Comparison of ENCODE assay signal across 8 mouse cellular contexts in genomic region chr12:110851414-110851813, GRCm38 (mm10). TPM values are rescaled to one million over a fixed set of nuclear protein-coding genes. Genes with fewer than 3 reads are reported as not detected.
DNase-seq lines count a peak whose midpoint lies in the region; ATAC-seq lines count a peak whose summit lies in the region.

No protein-coding gene starts in this region.

- H3K9me3 ChIP-seq in kidney, embryonic 14.5 days (ENCODE audit: control insufficient read depth, low read length), result no peaks in the 10 kb centered on the region
- H3K9me3 ChIP-seq in hindbrain, embryonic 15.5 days, result no peaks in the 10 kb centered on the region
- no peaks in the 10 kb centered on the region for H3K9me3 ChIP-seq in midbrain, embryonic 13.5 days

- DNase-seq in kidney, adult 18-20 months, result no peak
- DNase-seq in T-cell, adult 2 months (ENCODE audit: low spot score), result peak; percentile 27
- no peak for DNase-seq in right cerebral cortex, postnatal 14 days
- no peak for DNase-seq in gastrocnemius, adult 18-20 months (ENCODE audit: low spot score)
- no peak for DNase-seq in urinary bladder, postnatal 14 days (ENCODE audit: low spot score)

- H3K27ac ChIP-seq in kidney, embryonic 14.5 days (ENCODE audit: low read depth, low read length), result no peak overlapping the region
- no peak overlapping the region for H3K27ac ChIP-seq in hindbrain, embryonic 15.5 days (replicated peaks)
- H3K27ac ChIP-seq in midbrain, embryonic 13.5 days, result no peak overlapping the region

- H3K9ac ChIP-seq in kidney, embryonic 14.5 days (ENCODE audit: low read depth, low read length), result peak overlapping the region; percentile 94; the same call in 1 of the 2 replicates
- H3K9ac ChIP-seq in hindbrain, embryonic 15.5 days, result no peak overlapping the region
- no peak overlapping the region for H3K9ac ChIP-seq in midbrain, embryonic 13.5 days (replicated peaks)

- H3K4me3 ChIP-seq in kidney, embryonic 14.5 days (ENCODE audit: low read length), result peak overlapping the region; percentile 90; the same call in 1 of the 2 replicates
- no peak overlapping the region for H3K4me3 ChIP-seq in hindbrain, embryonic 15.5 days
- no peak overlapping the region for H3K4me3 ChIP-seq in midbrain, embryonic 13.5 days (replicated peaks)

- H3K4me1 ChIP-seq in kidney, embryonic 14.5 days (ENCODE audit: control insufficient read depth, insufficient read depth, low read length), result peaks cover 7% of the 10 kb centered on the region
- H3K4me1 ChIP-seq in hindbrain, embryonic 15.5 days (replicated peaks), result peaks cover 15% of the 10 kb centered on the region
- peaks cover 16% of the 10 kb centered on the region for H3K4me1 ChIP-seq in midbrain, embryonic 13.5 days (replicated peaks)

- no peaks in the 10 kb centered on the region; the same call in 1 of the 2 replicates for H3K27me3 ChIP-seq in kidney, embryonic 14.5 days (ENCODE audit: control insufficient read depth, insufficient read depth, low read length)
- H3K27me3 ChIP-seq in hindbrain, embryonic 15.5 days, result peaks cover 7% of the 10 kb centered on the region
- peaks cover 20% of the 10 kb centered on the region for H3K27me3 ChIP-seq in midbrain, embryonic 13.5 days

- peaks cover 14% of the 10 kb centered on the region; the same call in 1 of the 2 replicates for H3K36me3 ChIP-seq in kidney, embryonic 14.5 days (ENCODE audit: control insufficient read depth, insufficient read depth, low read length)
- H3K36me3 ChIP-seq in hindbrain, embryonic 15.5 days, result peaks cover 9% of the 10 kb centered on the region
- H3K36me3 ChIP-seq in midbrain, embryonic 13.5 days, result peaks cover 13% of the 10 kb centered on the region

- WGBS in kidney, embryonic 14.5 days, result 86% methylated on average over 12 of the region's 12 CpGs
- WGBS in hindbrain, embryonic 15.5 days, result 80% methylated on average over 12 of the region's 12 CpGs
- 82% methylated on average over 12 of the region's 12 CpGs for WGBS in midbrain, embryonic 13.5 days

- ATAC-seq in kidney, embryonic 14.5 days (ENCODE audit: low FRiP score, low TSS enrichment), result no peak
- ATAC-seq in hindbrain, embryonic 15.5 days (ENCODE audit: low FRiP score, low read depth), result no peak
- no peak for ATAC-seq in midbrain, embryonic 13.5 days

- peak overlapping the region; percentile 51; the same call in 1 of the 2 replicates for H3K4me2 ChIP-seq in kidney, embryonic 14.5 days (replicated peaks; ENCODE audit: low read depth, low read length)
- H3K4me2 ChIP-seq in hindbrain, embryonic 15.5 days, result peak overlapping the region; percentile 75
- H3K4me2 ChIP-seq in midbrain, embryonic 13.5 days (replicated peaks), result peak overlapping the region; percentile 75; the same call in 1 of the 2 replicates

RNA-seq across cellular contexts. Expression of gene Zfp839, which starts 1.4 kb away (rescaled TPM):
- 4.2 and 6.0 TPM in 2 replicates for polyA plus RNA-seq in kidney, embryonic 14.5 days (2014; fragmentation: Nextera tagmentation; extraction: Ambion mirVana)
- 4.4 and 4.8 TPM in 2 replicates for polyA plus RNA-seq in hindbrain, embryonic 15.5 days (2015; fragmentation: Nextera tagmentation; extraction: Ambion mirVana)
- polyA plus RNA-seq in midbrain, embryonic 13.5 days (2015; fragmentation: Nextera tagmentation; extraction: Ambion mirVana), result 3.9 and 4.3 TPM in 2 replicates
- 1 to 10 TPM; 6.8 to 8.0 TPM for total RNA-seq in gastrocnemius, adult 18-20 months (2021)

RNA-seq across cellular contexts. Expression of gene Mok, which starts 10.7 kb away (rescaled TPM):
- polyA plus RNA-seq in kidney, embryonic 14.5 days (2014; fragmentation: Nextera tagmentation; extraction: Ambion mirVana), result 6.8 and 9.0 TPM in 2 replicates
- polyA plus RNA-seq in hindbrain, embryonic 15.5 days (2015; fragmentation: Nextera tagmentation; extraction: Ambion mirVana), result 14.0 and 16.0 TPM in 2 replicates
- 12.1 and 12.2 TPM in 2 replicates for polyA plus RNA-seq in midbrain, embryonic 13.5 days (2015; fragmentation: Nextera tagmentation; extraction: Ambion mirVana)
- total RNA-seq in gastrocnemius, adult 18-20 months (2021), result under 1 TPM in 1 of 2 experiments, not detected in 1; 0.27 TPM

RNA-seq across cellular contexts. Expression of gene Cinp, which starts 37.5 kb away (rescaled TPM):
- polyA plus RNA-seq in kidney, embryonic 14.5 days (2014; fragmentation: Nextera tagmentation; extraction: Ambion mirVana), result 82.2 and 93.7 TPM in 2 replicates
- polyA plus RNA-seq in hindbrain, embryonic 15.5 days (2015; fragmentation: Nextera tagmentation; extraction: Ambion mirVana), result 83.6 and 85.1 TPM in 2 replicates
- polyA plus RNA-seq in midbrain, embryonic 13.5 days (2015; fragmentation: Nextera tagmentation; extraction: Ambion mirVana), result 64.7 and 67.4 TPM in 2 replicates
- 10 to 100 TPM; 20.8 to 24.9 TPM for total RNA-seq in gastrocnemius, adult 18-20 months (2021)

RNA-seq across cellular contexts. Expression of gene Tecpr2, which starts 37.6 kb away (rescaled TPM):
- 2.8 and 3.6 TPM in 2 replicates for polyA plus RNA-seq in kidney, embryonic 14.5 days (2014; fragmentation: Nextera tagmentation; extraction: Ambion mirVana)
- 7.3 and 7.6 TPM in 2 replicates for polyA plus RNA-seq in hindbrain, embryonic 15.5 days (2015; fragmentation: Nextera tagmentation; extraction: Ambion mirVana)
- 6.2 and 6.8 TPM in 2 replicates for polyA plus RNA-seq in midbrain, embryonic 13.5 days (2015; fragmentation: Nextera tagmentation; extraction: Ambion mirVana)
- total RNA-seq in gastrocnemius, adult 18-20 months (2021), result 1 to 10 TPM; 2.4 to 2.9 TPM
